Mouse (Mus musculus) forebrain, embryonic 16.5 days (tissue): ENCODE results near the gene Ccdc110. TPM values are rescaled to one million over a fixed set of nuclear protein-coding genes. Genes with fewer than 3 reads are reported as not detected.

Source experiments
- ATAC-seq: fragments of 200-750 bp; cut with Nextera tagmentation; 2 replicates; pipeline ENCODE4 v1.8.0; 2017; ENCODE audit warnings: mild to moderate bottlenecking, moderate library complexity
- H3K27ac ChIP-seq: fragments of 300-500 bp; sonication (generic); 2 replicates; pipeline ENCODE4 v1.5.1; 2014; ENCODE audit warnings: low read length, control low read depth
- H3K27me3 ChIP-seq: fragments of 300-500 bp; sonication (generic); replicated peaks from 2 replicates; pipeline ENCODE4 v1.6.1; 2014; ENCODE audit warnings: low read length; ENCODE audit not compliant: control insufficient read depth, insufficient read depth
- H3K36me3 ChIP-seq: fragments of 300-500 bp; sonication (generic); 2 replicates; pipeline ENCODE4 v1.6.1; 2014; ENCODE audit not compliant: control insufficient read depth, insufficient read depth
- H3K4me1 ChIP-seq: fragments of 300-500 bp; sonication (generic); replicated peaks from 2 replicates; pipeline ENCODE4 v1.6.1; 2014; ENCODE audit warnings: low read length; ENCODE audit not compliant: control insufficient read depth, insufficient read depth
- H3K4me2 ChIP-seq: fragments of 300-500 bp; sonication (generic); 2 replicates; pipeline ENCODE4 v1.6.1; 2014; ENCODE audit warnings: mild to moderate bottlenecking, low read length, control low read depth
- H3K4me3 ChIP-seq: fragments of 300-500 bp; sonication (generic); replicated peaks from 2 replicates; pipeline ENCODE4 v1.5.1; 2014; ENCODE audit warnings: mild to moderate bottlenecking, low read length, control low read depth
- H3K9ac ChIP-seq: fragments of 300-500 bp; sonication (generic); replicated peaks from 2 replicates; pipeline ENCODE4 v1.6.1; 2014; ENCODE audit warnings: low read depth, low read length, control low read depth
- H3K9me3 ChIP-seq: fragments of 300-500 bp; sonication (generic); 2 replicates; pipeline ENCODE4 v1.6.1; 2016; ENCODE audit warnings: low read length; ENCODE audit not compliant: control insufficient read depth
- WGBS: fragments of 180-500 bp; shearing (Covaris S2); extraction: QIAGEN DNeasy Blood & Tissue Kit; methylation state at CpG from one replicate; pipeline ENCODE4 v1.1.7; 2014; 5-methylcytosine and 5-hydroxymethylcytosine counted together
- polyA plus RNA-seq: library from polyadenylated mRNA; unstranded; fragments of >200 nt; fragmentation: Nextera tagmentation; extraction: Ambion mirVana; gene quantifications from 2 replicates; pipeline ENCODE4 v1.2.1, GENCODE M21; 2015

Gene Ccdc110
- polyA plus RNA-seq, 1 experiment from 2014 or later: 0.37 TPM

DNA sequence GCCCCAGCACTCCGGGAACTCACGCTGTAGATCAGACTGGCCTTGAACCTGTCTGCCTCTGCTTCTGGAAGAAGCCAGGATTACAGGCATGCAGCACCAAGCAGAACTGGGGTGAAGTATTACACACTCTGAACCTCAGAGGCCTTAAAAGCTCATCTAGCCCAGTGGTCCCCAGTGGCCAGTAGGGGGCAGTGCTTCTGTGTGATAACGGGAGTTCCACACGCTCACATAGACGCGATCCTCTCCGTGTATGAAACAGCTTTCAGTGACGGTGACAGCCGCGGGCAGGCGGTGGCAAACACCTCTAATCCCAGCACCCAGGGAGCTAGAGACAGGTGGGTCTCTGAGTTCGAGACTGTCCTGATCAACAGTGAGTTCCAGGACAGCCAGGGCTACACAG lies 36.5 kb downstream of the Ccdc110 start:
- Histone ChIP-seq H3K27ac (no peak overlapping the region), H3K4me3 (no peak overlapping the region), H3K4me2 (no peak overlapping the region), H3K27me3 (no peaks in the 10 kb centered on the region), H3K9ac (no peak overlapping the region), H3K36me3 (no peaks in the 10 kb centered on the region), H3K4me1 (peaks cover 7% of the 10 kb centered on the region), H3K9me3 (0 out of 2 replicates have a peak, but pooled peaks cover 2% of the 10 kb centered on the region)
- ATAC-seq: no peak
- 97% methylated on average over 12 of the region's 12 CpGs for WGBS

DNA sequence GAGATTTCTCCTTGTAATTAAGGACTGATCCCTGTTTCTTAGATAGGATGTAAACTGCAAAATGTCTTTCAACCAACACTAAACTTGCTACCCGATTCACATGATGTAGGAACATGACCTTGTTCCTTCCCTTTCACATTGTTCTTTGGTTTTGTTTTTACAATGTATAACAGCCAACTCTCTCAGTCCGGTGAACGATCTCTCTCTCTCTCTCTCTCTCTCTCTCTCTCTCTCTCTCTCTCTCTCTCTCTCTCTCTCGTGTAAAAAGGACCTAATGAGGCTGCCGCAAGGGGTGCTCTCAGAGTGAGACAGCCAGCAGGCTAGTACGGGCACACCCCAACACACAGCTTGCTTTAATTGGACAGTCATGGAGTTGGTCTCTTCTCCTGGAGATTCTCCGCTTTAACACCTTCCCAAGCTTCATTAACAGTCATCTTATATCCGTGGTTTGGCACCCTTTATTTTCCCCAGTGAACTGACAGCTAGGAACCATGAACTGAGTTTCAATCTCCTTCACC lies 39.6 kb downstream of the Ccdc110 start:
- no peaks in the 10 kb centered on the region for H3K36me3 ChIP-seq
- no peaks in the 10 kb centered on the region for H3K27me3 ChIP-seq
- H3K9me3 ChIP-seq: 0 out of 2 replicates have a peak, but pooled peaks cover 2% of the 10 kb centered on the region
- no peak overlapping the region for H3K27ac ChIP-seq
- H3K9ac ChIP-seq: no peak overlapping the region; the same call in 1 of the 2 replicates
- no peak for ATAC-seq
- H3K4me3 ChIP-seq: no peak overlapping the region
- H3K4me2 ChIP-seq: peak overlapping the region; percentile 83
- H3K4me1 ChIP-seq: peaks cover 11% of the 10 kb centered on the region
- 61% methylated on average over 8 of the region's 8 CpGs for WGBS

DNA sequence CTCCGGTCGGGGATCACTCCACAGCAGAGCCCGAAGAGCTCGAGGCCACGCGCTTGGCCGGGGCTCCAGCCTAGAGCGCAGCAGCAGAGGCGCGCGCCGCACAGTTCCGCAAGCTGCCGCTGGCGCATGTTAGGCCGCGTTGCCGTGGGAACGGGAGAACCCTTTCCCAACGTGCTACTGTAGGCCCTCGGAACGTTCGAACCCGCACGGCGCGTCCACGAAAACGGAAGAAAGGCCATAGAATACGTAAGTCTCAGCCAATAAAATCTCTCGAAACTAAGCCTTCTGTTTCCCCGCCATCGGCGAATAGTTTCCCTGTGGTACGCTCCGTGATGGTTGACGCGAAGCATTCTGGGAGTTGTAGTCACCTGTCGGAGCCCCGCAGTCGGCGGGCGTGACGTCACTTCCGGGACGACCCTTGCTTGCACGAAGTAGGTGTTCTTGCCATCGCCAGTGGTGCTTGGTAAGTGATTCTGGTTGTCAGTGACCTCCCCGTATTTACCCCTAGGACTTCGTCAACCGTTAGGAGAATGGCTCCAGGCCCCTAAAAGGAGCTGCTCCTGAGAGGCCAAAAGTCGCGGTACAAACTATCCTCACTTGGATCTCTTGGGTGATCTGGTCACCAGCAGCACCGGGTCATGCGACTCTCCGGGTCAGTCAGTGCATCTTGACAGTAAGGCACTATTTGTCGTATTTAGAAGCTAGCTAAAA lies 40.9 kb downstream of the Ccdc110 start, which contains the start of the genes 1700029J07Rik and Ufsp2:
Gene 1700029J07Rik (minus strand): TSS at position 127 of the 711 bp plus-strand sequence.
Gene Ufsp2 (plus strand): TSS at position 403 of the 711 bp plus-strand sequence.
- Histone ChIP-seq H3K9me3 (0 out of 2 replicates have a peak, but pooled peaks cover 2% of the 10 kb centered on the region), H3K4me1 (peaks cover 11% of the 10 kb centered on the region)
- under 1% methylated on average over 57 of the region's 57 CpGs for WGBS

DNA sequence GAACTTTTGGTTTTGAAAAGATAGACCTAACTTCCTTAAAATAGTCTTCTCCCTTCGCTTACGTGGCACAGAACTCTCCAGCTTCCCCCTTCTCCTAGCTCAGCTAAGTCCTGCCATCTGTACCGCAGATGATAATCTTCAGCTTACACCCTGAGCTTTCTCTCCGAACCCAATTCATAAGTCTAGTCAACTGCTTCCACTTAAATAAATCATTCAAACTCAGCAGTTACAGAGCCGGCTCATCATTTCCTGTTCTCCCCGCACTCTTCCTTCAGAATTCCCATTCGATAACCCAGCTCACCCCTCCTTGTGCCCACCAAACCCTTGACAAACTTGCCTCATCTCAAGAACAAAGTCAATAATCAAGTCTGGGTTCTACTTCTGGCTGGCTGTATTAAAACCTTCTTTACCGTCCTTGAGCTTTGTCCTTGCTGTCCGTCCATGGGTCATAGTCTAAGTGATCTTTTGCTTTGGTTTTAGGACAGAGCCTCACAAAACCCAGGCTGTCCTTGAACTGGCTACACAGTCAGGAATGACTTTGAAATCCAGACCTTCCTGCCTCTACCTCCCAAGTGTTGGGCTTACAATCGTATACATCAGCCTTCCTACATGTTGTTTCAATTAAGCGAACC lies 41.5 kb downstream of the Ccdc110 start:
- ATAC-seq: no peak
- H3K4me1 ChIP-seq: peaks cover 11% of the 10 kb centered on the region
- peak overlapping the region; percentile 78 for H3K4me3 ChIP-seq
- peak overlapping the region; percentile 73 for H3K9ac ChIP-seq
- no peaks in the 10 kb centered on the region for H3K27me3 ChIP-seq
- H3K9me3 ChIP-seq: 0 out of 2 replicates have a peak, but pooled peaks cover 2% of the 10 kb centered on the region
- H3K4me2 ChIP-seq: peak overlapping the region; percentile 83
- H3K27ac ChIP-seq: no peak overlapping the region
- H3K36me3 ChIP-seq: peaks cover 6% of the 10 kb centered on the region
- WGBS: 73% methylated on average over 11 of the region's 11 CpGs

More for the DNA sequence above, 40.9 kb downstream of the Ccdc110 start, which contains the start of the genes 1700029J07Rik and Ufsp2:
- Histone ChIP-seq H3K36me3 (peaks cover 3% of the 10 kb centered on the region; the same call in 1 of the 2 replicates), H3K27ac (peak within 1 kb of the TSS; percentile 85), H3K9ac (peak within 1 kb of the TSS; percentile 73), H3K27me3 (no peaks in the 10 kb centered on the region), H3K4me2 (peak within 1 kb of the TSS; percentile 83), H3K4me3 (peak within 1 kb of the TSS; percentile 78)
- ATAC-seq: peak; percentile 99

DNA sequence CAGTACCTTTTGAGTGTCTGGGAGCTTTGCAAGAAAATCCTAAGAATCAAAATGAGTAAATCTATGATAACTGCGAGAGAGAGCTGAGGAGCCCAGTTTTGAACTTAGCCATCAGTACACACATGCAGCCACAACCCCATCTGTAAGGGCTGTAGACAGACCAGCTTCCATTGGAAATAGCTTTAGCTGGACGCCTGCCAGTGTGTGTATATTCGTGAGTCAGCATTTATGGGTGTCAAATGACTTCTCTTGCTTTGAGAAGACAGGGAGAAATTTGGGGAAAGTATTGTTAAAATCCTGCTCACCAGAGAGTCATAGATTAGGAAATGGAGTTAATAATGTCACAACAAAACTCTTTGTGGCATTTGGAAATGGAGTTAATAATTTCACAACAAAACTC lies 52.2 kb downstream of the Ccdc110 start:
- no peak overlapping the region for H3K4me2 ChIP-seq

DNA sequence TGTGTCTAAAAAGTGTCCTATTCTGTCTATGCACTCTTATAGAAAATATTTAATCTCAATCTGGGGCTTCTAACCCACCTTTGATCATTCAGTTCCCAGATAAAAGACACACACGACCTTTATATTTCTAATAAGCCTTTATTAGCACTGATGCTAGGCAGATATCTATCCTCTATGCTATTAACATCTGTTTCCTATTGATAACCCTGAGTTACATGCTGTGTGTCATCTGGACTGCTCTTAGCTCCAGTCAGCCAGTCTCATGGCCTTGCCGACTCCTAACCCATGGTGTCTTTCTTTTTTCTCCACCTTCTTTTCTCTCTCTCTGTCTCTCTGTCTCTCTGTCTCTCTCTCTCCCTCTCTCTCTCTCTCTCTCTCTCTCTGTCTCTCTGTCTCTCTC lies 53.8 kb downstream of the Ccdc110 start:
- Histone ChIP-seq H3K4me3 (no peak overlapping the region), H3K27me3 (no peaks in the 10 kb centered on the region), H3K4me1 (no peaks in the 10 kb centered on the region), H3K4me2 (no peak overlapping the region), H3K36me3 (peaks cover 4% of the 10 kb centered on the region), H3K9ac (no peak overlapping the region), H3K9me3 (no peaks in the 10 kb centered on the region), H3K27ac (no peak overlapping the region)
- 64% methylated on average over 2 of the region's 2 CpGs for WGBS
- ATAC-seq: no peak

More for the DNA sequence above, 52.2 kb downstream of the Ccdc110 start:
- Histone ChIP-seq H3K27ac (no peak overlapping the region), H3K36me3 (peaks cover 6% of the 10 kb centered on the region), H3K4me1 (no peaks in the 10 kb centered on the region), H3K4me3 (no peak overlapping the region), H3K9ac (no peak overlapping the region), H3K9me3 (no peaks in the 10 kb centered on the region), H3K27me3 (no peaks in the 10 kb centered on the region)
- ATAC-seq: no peak
- WGBS: 84% methylated on average over 3 of the region's 3 CpGs

DNA sequence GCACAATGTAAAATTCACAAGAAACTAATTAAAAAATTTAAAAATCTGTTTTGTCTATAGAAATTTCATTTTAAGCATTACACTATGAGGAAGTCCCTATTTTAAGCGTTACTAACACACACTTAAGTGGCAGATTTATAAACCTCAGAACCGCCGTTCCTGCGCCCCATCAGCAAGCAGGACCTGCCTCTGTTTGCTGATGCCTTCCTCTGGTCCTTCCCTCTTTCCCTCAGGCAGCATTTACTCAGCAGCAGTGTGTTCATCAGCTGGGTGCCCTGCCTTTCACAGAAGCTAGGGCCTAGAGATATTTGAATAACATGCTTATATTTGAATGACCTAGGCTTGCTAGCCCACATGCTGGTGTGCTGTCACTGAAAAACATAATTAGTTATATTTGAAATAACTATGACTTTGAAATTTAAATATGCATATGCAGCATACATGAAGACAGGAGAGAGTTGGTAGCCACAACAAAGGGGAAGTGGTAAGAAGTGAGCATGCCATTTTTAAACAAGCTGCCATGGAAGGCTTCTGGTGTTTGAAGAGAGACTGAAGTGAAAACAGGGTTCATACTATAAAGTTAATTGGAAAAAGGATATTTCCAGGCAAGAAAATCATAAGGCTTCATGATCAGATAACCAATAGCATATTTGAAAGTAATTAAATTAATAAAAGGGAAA lies 56.4 kb downstream of the Ccdc110 start:
- Histone ChIP-seq H3K9ac (no peak overlapping the region), H3K4me2 (no peak overlapping the region), H3K27ac (no peak overlapping the region), H3K27me3 (no peaks in the 10 kb centered on the region), H3K4me1 (no peaks in the 10 kb centered on the region), H3K9me3 (no peaks in the 10 kb centered on the region), H3K4me3 (no peak overlapping the region), H3K36me3 (peaks cover 11% of the 10 kb centered on the region)
- WGBS: 97% methylated on average over 4 of the region's 4 CpGs
- ATAC-seq: no peak
